Mouse (Mus musculus): Measurements from ENCODE around the gene Prr27. TPM values are rescaled to one million over a fixed set of nuclear protein-coding genes. Genes with fewer than 3 reads are reported as not detected.

The Prr27 gene
- not detected for total RNA-seq (2021)
- long read RNA-seq, experiment 1, result 0 reads
- long read RNA-seq, experiment 2, result 0 reads

DNA sequence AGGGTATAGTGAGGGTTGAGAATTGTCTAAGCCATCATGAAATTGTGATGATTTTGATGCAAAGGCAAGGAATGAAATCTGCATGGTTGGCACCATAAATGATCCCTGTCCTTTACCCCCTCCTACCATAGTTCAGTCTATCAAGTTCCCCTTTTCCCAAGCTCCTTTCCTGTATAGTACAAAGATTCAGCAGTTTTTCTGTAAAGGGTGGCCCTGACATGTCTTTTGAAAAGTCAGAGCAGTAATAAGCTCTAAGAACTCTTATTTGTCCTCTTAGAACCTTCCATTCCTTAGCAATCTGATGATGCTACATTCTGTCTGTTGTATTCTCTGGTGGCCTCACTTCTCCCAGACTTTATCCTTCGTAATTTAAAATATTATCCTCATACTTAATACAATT is at the start of gene Prr27:
Gene Prr27, plus strand, starts transcription at position 301 of the 400 bp plus-strand sequence.
- DNase-seq (ENCODE audit: low spot score), result no peak

- no peak for DNase-seq (ENCODE audit: low spot score)
These were observed 42.8 kb upstream of the Prr27 start for GRCm38 (mm10) chr5:87782731-87783130.

DNA sequence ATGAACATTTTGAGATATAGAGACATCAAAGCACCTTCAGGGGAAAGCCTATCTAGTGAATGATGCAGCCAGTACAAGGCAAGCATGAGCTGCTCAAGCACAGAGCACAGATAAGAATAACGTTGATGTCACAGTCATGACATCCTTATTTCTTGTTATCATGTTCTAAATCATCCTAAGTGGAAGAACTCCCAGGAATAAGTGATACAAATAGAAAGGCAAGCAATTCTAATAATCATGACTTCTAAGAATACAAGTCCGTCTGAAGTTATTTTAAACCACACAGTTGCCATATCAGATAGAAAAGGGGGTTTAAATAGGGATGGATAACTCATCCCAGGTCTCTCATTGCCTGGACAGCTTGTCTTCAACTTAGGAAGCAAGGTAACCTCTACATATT is 17.7 kb upstream of the Prr27 start, which contains the start of gene Csn1s2b:
Gene Csn1s2b, plus strand, starts transcription at position 301 of the 400 bp plus-strand sequence.
- no peak for DNase-seq (ENCODE audit: low spot score)

- no peak for DNase-seq (ENCODE audit: low spot score)
These were observed 16.2 kb upstream of the Prr27 start for GRCm38 (mm10) chr5:87809253-87809652.

GRCm38 (mm10) chr5:87855136-87855716 is 29.7 kb downstream of the Prr27 start:
- no peak for DNase-seq (ENCODE audit: low spot score)

DNA sequence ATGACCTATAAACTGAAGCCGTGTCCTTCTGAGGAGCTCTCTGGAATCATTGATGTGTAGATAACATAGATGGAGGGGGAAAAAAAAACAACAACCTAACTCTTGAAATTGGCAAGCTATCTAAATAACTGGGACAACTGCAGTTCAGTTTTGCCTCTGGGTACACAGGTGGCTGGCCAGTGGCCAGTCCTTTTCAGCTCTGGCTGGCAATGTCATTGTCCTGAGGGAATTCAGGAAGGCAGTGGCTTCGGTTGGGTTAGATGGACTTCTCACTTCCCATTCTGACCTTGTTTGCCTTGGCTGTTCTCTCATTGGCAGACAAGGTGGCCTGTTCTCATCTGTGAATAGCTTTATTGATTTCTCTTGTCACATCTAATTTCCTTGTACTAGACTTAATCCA is 44.6 kb downstream of the Prr27 start:
- no peak for DNase-seq (ENCODE audit: low spot score)

DNA sequence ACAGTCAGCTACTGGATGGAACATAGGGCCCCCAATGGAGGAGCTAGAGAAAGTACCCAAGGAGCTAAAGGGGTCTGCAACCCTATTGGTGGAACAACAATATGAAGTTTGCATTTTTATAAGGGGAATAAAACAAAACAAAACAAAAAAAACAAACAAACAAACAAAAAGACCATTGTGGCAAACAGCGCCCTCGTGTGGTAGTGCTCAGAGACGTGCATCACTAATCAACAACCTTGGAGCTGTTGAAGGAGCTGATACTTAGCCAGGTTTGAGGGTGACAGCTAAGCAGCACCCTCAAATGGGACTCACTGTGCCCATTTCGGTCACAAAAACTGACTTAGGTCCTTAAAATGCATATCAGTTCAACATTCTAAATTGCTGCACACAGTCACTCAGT is 45.9 kb downstream of the Prr27 start:
- no peak for DNase-seq (ENCODE audit: low spot score)

GRCm38 (mm10) chr5:87884729-87885128 is 59.2 kb downstream of the Prr27 start, which contains the start of gene Odam:
TSS of gene Odam (plus strand) at chr5:87885029.
- DNase-seq (ENCODE audit: low spot score), result no peak

Other genes with a start within 250 kb of the Prr27 start
- gene Sult1e1, start 234.1 kb upstream of the Prr27 start, total RNA-seq (2021), result not detected
- not detected for gene Csn1s1, start 159.5 kb upstream of the Prr27 start, total RNA-seq (2021)
- not detected for gene Csn2, start 126.1 kb upstream of the Prr27 start, total RNA-seq (2021)
- gene Csn1s2a, start 51.1 kb upstream of the Prr27 start, total RNA-seq (2021), result not detected
- gene Csn1s2b, start 17.6 kb upstream of the Prr27 start, total RNA-seq (2021), result not detected
- gene Odam, start 59.3 kb downstream of the Prr27 start, total RNA-seq (2021), result not detected
- not detected for gene Csn3, start 99.9 kb downstream of the Prr27 start, total RNA-seq (2021)
- gene 2310003L06Rik, start 143.8 kb downstream of the Prr27 start, total RNA-seq (2021), result not detected
- not detected for gene Gm28434, start 143.8 kb downstream of the Prr27 start, total RNA-seq (2021)
- not detected for gene Cabs1, start 153.8 kb downstream of the Prr27 start, total RNA-seq (2021)
- gene Smr3a, start 176.9 kb downstream of the Prr27 start, total RNA-seq (2021), result not detected